Mouse (Mus musculus) kidney, embryonic 15.5 days (tissue): ENCODE data around the gene Prkcsh. TPM values are rescaled to one million over a fixed set of nuclear protein-coding genes. Genes with fewer than 3 reads are reported as not detected.

Experiments used
- ATAC-seq: fragments of 200-750 bp; cut with Nextera tagmentation; replicated peaks from 2 replicates; pipeline ENCODE4 v1.8.0; 2017; ENCODE audit warnings: moderate TSS enrichment; ENCODE audit not compliant: low FRiP score
- H3K27ac ChIP-seq: fragments of 300-500 bp; sonication (generic); 2 replicates; pipeline ENCODE4 v1.5.1; 2015; ENCODE audit warnings: mild to moderate bottlenecking, inconsistent platforms
- H3K27me3 ChIP-seq: fragments of 300-500 bp; sonication (generic); 2 replicates; pipeline ENCODE4 v1.6.1; 2015; ENCODE audit warnings: inconsistent platforms
- H3K36me3 ChIP-seq: fragments of 300-500 bp; sonication (generic); 2 replicates; pipeline ENCODE4 v1.6.1; 2015; ENCODE audit warnings: inconsistent platforms
- H3K4me1 ChIP-seq: fragments of 300-500 bp; sonication (generic); 2 replicates; pipeline ENCODE4 v1.6.1; 2015; ENCODE audit warnings: inconsistent platforms
- H3K4me2 ChIP-seq: fragments of 300-500 bp; sonication (generic); 2 replicates; pipeline ENCODE4 v1.6.1; 2015; ENCODE audit warnings: moderate library complexity, mild to moderate bottlenecking, inconsistent platforms
- H3K4me3 ChIP-seq: fragments of 300-500 bp; sonication (generic); replicated peaks from 2 replicates; pipeline ENCODE4 v1.5.1; 2015; ENCODE audit warnings: mild to moderate bottlenecking, inconsistent platforms
- H3K9ac ChIP-seq: fragments of 300-500 bp; sonication (generic); 2 replicates; pipeline ENCODE4 v1.6.1; 2015; ENCODE audit warnings: mild to moderate bottlenecking, inconsistent platforms
- H3K9me3 ChIP-seq: fragments of 300-500 bp; sonication (generic); replicated peaks from 2 replicates; pipeline ENCODE4 v1.6.1; 2016; ENCODE audit warnings: inconsistent platforms
- WGBS: fragments of 180-500 bp; shearing (Covaris S2); methylation state at CpG from one replicate; pipeline ENCODE4 v1.1.7; 2015; ENCODE audit warnings: mixed read lengths; 5-methylcytosine and 5-hydroxymethylcytosine counted together
- polyA plus RNA-seq: library from polyadenylated mRNA; unstranded; fragments of >200 nt; fragmentation: Nextera tagmentation; extraction: Ambion mirVana; gene quantifications from 2 replicates; pipeline ENCODE4 v1.2.1, GENCODE M21; 2015

Gene Prkcsh
- polyA plus RNA-seq, result 137 and 140 TPM in 2 replicates

DNA sequence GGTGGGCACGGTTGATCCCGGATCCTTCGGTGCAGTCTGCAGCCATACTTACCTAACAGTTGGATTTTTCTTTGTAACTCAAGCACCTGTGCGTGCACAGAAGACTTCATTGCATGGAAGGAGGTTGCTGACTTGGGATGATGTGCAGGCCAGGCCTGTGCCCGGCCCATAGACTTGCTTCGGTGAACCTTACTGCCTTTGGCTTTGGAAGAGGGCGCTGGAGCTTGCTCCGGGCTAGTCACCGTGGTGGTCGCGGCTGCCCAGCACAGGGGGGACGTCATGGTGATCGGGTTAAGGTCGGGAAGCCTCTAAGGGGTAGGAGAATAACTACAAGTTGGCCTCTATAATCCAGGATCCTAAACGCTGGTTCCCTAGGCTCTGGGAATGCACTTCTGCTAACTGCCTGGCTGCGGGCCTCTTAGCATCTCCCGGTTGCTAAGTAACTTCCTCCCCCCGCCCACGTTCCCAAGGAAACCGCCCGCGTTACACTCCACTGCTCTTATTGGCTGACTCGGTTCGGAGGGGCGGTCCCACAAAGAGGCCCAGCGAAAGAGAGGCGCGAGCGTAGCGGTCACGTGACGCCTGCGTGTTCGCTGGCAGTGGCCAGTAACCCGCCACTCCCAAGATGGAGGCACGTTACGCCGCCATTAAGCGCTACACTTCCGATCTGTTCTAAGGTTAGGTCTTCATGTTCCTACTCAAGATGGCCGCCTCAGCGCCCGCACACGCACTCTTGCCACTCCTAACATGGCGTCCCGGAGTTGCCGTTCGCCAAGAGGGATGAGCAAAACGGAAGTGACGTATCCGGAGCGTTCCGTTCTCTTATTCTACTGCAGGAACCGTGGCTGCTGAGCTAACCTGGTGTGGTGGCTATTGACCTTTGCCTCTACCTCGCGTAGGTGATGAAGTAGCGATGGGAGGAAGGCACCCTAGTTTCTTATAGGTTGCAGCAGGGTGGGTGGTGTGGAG is at the start of gene Prkcsh, which contains the start of gene Ccdc151:
Prkcsh (plus strand) TSS at position 613 of the 969 bp plus-strand sequence.
Ccdc151 (minus strand) TSS at position 441 of the 969 bp plus-strand sequence.
- Histone ChIP-seq H3K4me1 (peaks cover 37% of the 10 kb centered on the region), H3K4me2 (peak within 1 kb of the TSS; percentile 87), H3K27me3 (no peaks in the 10 kb centered on the region), H3K9ac (peak within 1 kb of the TSS; percentile 60), H3K4me3 (peak within 1 kb of the TSS; percentile 81), H3K36me3 (peaks cover 35% of the 10 kb centered on the region), H3K27ac (peak within 1 kb of the TSS; percentile 78), H3K9me3 (no peaks in the 10 kb centered on the region)
- 6% methylated on average over 57 of the region's 57 CpGs for WGBS
- peak; percentile 99 for ATAC-seq

DNA sequence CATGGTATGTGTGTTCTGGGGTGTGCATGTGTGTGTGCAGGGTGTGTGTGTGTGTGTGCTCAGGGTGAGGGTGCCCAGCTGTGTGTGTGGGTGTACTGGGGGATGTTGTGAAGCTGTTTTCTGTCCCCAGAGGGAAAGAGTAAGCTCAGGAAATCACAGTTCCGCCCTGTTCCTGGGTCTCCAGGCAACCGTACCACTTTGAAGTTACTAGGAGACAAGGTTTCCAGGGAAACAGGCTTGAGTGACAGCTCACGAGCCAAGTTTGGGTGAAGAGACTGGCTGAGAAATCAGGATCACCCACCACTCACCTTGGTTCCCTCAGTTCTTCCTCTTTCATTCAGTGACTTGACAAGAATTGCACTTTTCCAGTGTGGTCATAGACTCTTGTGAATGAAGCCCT is 49.0 kb upstream of the Prkcsh start:
- ATAC-seq, result no peak
- Histone ChIP-seq H3K27ac (no peak overlapping the region), H3K4me3 (no peak overlapping the region), H3K9ac (no peak overlapping the region), H3K4me2 (no peak overlapping the region), H3K9me3 (0 out of 2 replicates have a peak, but pooled peaks cover 4% of the 10 kb centered on the region), H3K27me3 (0 out of 2 replicates have a peak, but pooled peaks cover under 1% of the 10 kb centered on the region), H3K36me3 (peaks cover 11% of the 10 kb centered on the region; the same call in 1 of the 2 replicates), H3K4me1 (peaks cover 7% of the 10 kb centered on the region)
- WGBS, result 22% methylated on average over 3 of the region's 3 CpGs

DNA sequence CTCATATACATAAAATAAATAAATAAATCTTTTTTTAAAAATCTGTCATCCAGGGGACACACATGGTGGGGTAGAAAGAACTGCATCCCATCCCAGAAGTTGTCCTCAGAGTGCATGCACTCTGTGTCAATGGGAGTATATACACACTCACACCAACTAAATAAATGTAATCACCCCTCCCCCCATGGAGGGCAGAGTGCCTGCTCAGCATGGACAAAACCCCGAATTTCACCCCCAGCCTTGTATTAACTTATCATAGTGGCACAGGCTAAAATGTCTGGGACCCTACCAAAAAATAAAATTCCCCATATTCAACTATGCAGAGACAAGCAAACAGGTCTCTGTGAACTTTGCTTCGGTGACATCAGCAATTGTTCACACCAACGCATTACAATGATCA is 48.0 kb upstream of the Prkcsh start:
- Histone ChIP-seq H3K4me1 (peaks cover 12% of the 10 kb centered on the region), H3K4me3 (no peak overlapping the region), H3K9me3 (0 out of 2 replicates have a peak, but pooled peaks cover 4% of the 10 kb centered on the region), H3K4me2 (peak overlapping the region; percentile 77; the same call in 1 of the 2 replicates), H3K36me3 (peaks cover 12% of the 10 kb centered on the region), H3K27me3 (no peaks in the 10 kb centered on the region), H3K9ac (no peak overlapping the region), H3K27ac (no peak overlapping the region)
- 78% methylated on average over 3 of the region's 3 CpGs for WGBS
- no peak for ATAC-seq

DNA sequence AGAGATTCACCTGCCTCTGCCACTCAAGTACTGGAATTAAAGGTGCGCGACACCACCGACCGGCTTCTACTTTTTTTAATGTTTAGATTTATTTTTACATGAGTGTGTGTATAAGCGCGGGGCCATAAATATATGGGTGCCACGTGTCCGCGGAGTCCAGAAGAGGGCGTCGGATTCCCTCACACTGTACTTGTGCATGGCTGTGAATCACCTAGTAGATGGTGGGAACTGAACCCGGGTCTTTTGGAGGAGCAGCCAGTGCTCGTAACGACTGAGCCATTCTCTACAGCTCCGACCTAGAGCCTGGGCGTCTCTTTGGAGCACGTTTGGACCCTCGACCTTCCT is 47.4 kb upstream of the Prkcsh start:
- peak; percentile 76 for ATAC-seq
- Histone ChIP-seq H3K4me2 (peak overlapping the region; percentile 77), H3K4me1 (peaks cover 18% of the 10 kb centered on the region), H3K9me3 (0 out of 2 replicates have a peak, but pooled peaks cover 4% of the 10 kb centered on the region), H3K27ac (peak overlapping the region; percentile 92), H3K9ac (peak overlapping the region; percentile 71), H3K27me3 (no peaks in the 10 kb centered on the region), H3K36me3 (peaks cover 13% of the 10 kb centered on the region), H3K4me3 (peak overlapping the region; percentile 65)
- WGBS, result 3% methylated on average over 18 of the region's 18 CpGs

DNA sequence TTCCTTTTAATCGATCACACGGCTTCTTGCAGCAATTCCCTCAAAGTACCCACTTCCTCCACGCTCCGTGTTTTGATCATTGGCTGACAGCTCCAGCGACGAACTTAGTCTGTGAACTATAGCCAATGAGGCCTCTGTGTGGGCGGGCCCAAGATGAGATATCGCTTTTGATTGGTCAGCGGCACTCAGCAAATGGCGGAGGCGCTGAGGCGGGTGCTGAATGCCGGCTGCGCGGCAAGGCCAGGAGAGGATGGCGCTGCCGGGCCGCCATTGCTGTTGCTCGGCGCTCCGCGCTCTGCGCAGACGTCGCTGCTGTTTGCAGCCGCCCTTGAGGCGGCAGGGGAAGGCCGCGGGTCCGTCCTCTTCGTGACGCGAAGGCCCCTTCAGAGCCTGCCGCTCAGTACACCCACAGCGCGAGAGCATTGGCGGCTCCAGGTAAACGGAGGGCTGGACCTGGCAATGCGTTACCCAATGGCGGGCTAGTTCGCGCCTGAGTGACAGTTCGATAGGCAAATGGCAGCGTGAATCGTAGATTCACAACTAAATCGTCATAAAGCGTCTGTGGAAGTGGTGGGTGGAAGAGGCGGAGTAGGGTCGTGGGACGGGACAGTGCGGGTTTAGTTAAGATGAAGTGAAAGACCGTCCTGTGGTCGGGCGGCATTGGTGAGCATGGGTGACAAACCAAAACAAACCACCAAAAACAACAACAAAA is 46.9 kb upstream of the Prkcsh start, which contains the start of gene Swsap1:
Swsap1 (plus strand) TSS at position 186 of the 712 bp plus-strand sequence.
- Histone ChIP-seq H3K27ac (peak within 1 kb of the TSS; percentile 92), H3K9ac (peak within 1 kb of the TSS; percentile 71), H3K9me3 (0 out of 2 replicates have a peak, but pooled peaks cover 4% of the 10 kb centered on the region), H3K4me2 (peak within 1 kb of the TSS; percentile 77), H3K27me3 (peaks cover 4% of the 10 kb centered on the region), H3K36me3 (peaks cover 13% of the 10 kb centered on the region), H3K4me3 (peak within 1 kb of the TSS; percentile 65), H3K4me1 (peaks cover 23% of the 10 kb centered on the region)
- WGBS, result under 1% methylated on average over 54 of the region's 54 CpGs
- peak; percentile 98 for ATAC-seq

DNA sequence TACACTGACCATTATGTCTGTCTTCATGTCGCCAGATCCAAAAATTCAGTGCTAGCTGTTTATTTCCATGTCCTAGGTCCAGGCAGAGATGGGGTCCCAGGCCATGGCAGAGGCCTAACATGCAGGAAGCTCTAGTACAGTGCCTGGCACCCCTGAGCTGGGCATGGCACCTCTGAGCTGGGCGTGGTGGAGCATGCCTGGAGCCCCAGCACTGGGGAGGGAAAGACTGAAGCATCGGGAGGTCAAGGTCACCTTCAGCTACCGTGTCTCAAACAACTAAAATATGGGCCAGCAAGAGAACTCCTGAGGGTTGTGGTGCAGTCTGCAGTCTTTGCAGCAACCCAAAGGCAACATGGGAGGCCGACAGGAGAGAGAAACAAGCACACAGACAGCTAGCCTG is 44.2 kb upstream of the Prkcsh start:
- H3K4me2 ChIP-seq, result no peak overlapping the region
- no peak overlapping the region for H3K27ac ChIP-seq
- H3K9ac ChIP-seq, result no peak overlapping the region
- 78% methylated on average over 5 of the region's 5 CpGs for WGBS
- ATAC-seq, result no peak
- H3K36me3 ChIP-seq, result peaks cover 13% of the 10 kb centered on the region
- peaks cover 50% of the 10 kb centered on the region for H3K4me1 ChIP-seq
- no peak overlapping the region for H3K4me3 ChIP-seq
- peaks cover 15% of the 10 kb centered on the region for H3K27me3 ChIP-seq
- no peaks in the 10 kb centered on the region for H3K9me3 ChIP-seq

DNA sequence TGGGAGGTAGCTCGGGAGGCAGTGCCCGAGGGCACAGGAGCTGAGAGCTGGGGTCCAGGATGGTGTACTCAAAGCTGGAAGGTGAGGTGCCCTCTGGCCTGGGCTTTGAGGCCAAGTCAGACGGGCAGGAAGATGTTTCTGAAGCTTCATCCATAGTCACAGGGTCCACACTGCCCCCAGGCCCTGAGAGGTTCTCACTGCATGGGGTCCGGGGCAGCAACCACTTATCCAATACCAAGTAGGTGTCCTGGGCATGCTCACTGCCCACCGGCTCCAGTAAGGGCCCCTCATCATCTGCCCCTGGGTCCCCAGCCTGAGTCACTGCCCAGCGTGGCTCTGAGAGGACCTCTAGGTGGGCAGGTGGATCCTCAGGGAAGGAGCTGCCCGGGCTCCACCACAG is 43.4 kb upstream of the Prkcsh start:
- 87% methylated on average over 7 of the region's 7 CpGs for WGBS
- Histone ChIP-seq H3K9ac (no peak overlapping the region), H3K27me3 (peaks cover 15% of the 10 kb centered on the region), H3K36me3 (peaks cover 13% of the 10 kb centered on the region), H3K4me3 (no peak overlapping the region), H3K4me2 (no peak overlapping the region), H3K27ac (peak overlapping the region; percentile 10; the same call in 1 of the 2 replicates), H3K4me1 (peaks cover 56% of the 10 kb centered on the region), H3K9me3 (no peaks in the 10 kb centered on the region)
- ATAC-seq, result no peak

DNA sequence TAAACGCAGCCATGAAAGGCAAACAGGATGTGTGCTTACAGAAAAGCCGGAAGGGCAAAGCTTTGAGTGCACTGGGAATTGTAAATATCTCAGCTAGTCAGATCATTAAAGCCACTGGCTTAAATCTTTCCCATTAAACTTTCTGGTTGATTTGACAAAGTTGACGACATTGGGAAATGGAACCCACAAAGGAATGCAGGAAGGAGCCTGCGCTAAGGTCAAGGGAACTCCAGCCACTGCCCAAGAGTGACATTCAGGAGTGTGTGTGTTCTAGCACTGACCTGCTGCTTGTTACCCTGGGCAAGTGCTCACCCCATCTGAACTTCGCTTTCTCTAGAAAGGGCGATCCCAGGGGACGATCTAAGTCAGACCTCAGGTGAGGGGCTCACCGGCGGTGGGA is 42.5 kb upstream of the Prkcsh start:
- peak overlapping the region; percentile 90 for H3K4me2 ChIP-seq
- peaks cover 56% of the 10 kb centered on the region for H3K4me1 ChIP-seq
- peak overlapping the region; percentile 56 for H3K27ac ChIP-seq
- peaks cover 15% of the 10 kb centered on the region for H3K27me3 ChIP-seq
- peaks cover 13% of the 10 kb centered on the region for H3K36me3 ChIP-seq
- H3K9ac ChIP-seq, result no peak overlapping the region
- H3K9me3 ChIP-seq, result no peaks in the 10 kb centered on the region
- H3K4me3 ChIP-seq, result peak overlapping the region; percentile 52; the same call in 1 of the 2 replicates
- ATAC-seq, result no peak
- 38% methylated on average over 9 of the region's 9 CpGs for WGBS

DNA sequence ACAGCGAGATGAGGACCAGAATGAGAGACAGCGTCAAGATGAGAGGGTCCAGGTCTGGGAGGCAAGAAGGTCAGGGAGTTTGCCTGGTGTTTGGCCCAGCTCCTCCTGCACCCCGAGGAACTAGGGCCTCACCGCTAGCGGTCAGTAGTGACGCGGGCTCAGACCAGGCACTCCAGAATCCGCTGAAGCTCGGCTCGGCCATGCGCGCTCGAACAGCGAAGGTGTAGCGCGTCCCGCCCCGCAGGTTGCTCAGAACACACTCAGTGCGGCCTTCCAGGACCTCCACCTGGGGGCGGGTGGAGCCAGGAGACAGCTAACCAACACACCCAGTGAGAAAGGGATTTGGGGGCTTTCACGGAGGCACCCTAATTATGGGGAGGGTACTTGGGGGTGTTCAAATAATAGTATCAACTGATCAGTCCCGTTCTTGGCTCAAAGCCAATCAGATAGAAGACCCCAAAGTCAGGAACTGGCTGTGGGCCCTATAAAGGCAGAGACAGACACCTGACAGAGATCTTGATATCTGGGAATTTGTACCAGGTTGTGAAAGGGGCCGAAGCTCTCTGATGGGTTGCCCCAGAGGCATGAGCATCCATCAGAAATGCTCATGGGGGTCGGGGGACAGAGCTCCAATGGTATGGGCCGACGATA is 41.9 kb upstream of the Prkcsh start:
- WGBS, result 13% methylated on average over 26 of the region's 26 CpGs
- Histone ChIP-seq H3K4me1 (peaks cover 56% of the 10 kb centered on the region), H3K27ac (peak overlapping the region; percentile 56), H3K4me2 (peak overlapping the region; percentile 90), H3K9ac (no peak overlapping the region), H3K36me3 (peaks cover 13% of the 10 kb centered on the region), H3K27me3 (peaks cover 15% of the 10 kb centered on the region), H3K9me3 (no peaks in the 10 kb centered on the region), H3K4me3 (peak overlapping the region; percentile 52)
- no peak for ATAC-seq

DNA sequence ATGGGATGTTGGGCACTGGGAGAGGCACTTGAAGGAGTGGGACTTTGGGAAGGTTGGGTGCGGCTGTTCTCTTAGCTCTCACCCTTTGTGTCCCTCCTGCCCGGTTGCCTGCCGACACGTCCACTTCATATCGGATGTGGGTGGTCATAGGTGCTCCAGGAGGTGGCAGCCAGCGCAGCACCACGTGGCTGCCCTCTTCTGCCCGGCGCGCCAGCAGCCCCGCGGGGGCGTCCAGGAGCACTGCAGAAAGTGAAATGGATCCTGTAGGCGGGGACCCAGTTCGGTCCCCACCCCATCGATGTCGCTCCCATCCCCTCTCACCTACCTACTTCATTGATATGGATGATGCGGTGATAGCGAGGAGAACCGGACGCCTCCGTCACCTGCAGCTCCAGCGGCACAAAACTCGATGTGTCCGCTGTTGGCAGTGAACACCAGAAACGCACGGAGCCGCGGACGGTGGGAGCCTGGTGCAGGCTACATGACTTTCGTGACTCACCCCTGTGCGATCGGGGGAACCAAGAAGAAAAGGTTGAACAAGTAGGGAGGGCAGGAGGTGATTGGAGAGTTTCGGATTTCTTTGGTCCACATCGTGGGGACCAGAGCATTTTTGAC is 41.1 kb upstream of the Prkcsh start:
- Histone ChIP-seq H3K9ac (peak overlapping the region; percentile 25; the same call in 1 of the 2 replicates), H3K27ac (no peak overlapping the region), H3K4me1 (peaks cover 53% of the 10 kb centered on the region), H3K36me3 (peaks cover 13% of the 10 kb centered on the region), H3K4me3 (peak overlapping the region; percentile 52), H3K9me3 (no peaks in the 10 kb centered on the region), H3K4me2 (peak overlapping the region; percentile 90), H3K27me3 (peaks cover 15% of the 10 kb centered on the region)
- no peak for ATAC-seq
- WGBS, result 2% methylated on average over 35 of the region's 35 CpGs

DNA sequence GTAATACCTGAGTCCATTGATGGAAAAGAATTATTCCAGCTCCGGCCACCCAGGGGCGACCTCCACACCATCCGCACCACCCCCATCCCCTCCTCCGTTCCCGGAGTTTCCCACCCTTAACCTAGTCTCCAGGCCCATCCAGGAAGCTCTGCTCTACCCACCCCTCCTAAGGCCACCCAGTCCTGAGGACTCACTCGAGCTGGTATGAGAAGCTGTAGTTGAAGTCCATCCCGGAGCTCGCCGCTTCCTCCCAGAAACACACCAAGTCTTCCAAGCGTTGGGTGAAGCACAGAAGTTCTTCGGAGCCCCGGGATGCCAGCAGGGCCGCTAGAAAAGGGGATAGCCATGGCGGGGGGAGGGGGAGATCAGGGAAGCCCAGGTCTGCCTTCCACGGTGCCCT is 40.6 kb upstream of the Prkcsh start:
- H3K27ac ChIP-seq, result 0 out of 2 replicates have a peak overlapping the region, but pooled peaks have one; percentile 20
- H3K4me3 ChIP-seq, result peak overlapping the region; percentile 52
- peaks cover 49% of the 10 kb centered on the region for H3K4me1 ChIP-seq
- peak overlapping the region; percentile 25; the same call in 1 of the 2 replicates for H3K9ac ChIP-seq
- H3K9me3 ChIP-seq, result no peaks in the 10 kb centered on the region
- no peak for ATAC-seq
- H3K27me3 ChIP-seq, result peaks cover 15% of the 10 kb centered on the region
- 0% methylated on average over 15 of the region's 15 CpGs for WGBS
- H3K4me2 ChIP-seq, result peak overlapping the region; percentile 90
- peaks cover 13% of the 10 kb centered on the region for H3K36me3 ChIP-seq
